Mouse (Mus musculus): ENCODE measurements around the gene Rnf208.
A peak's percentile ranks its signal among the peaks of the same experiment; 100 is the strongest.

Rnf208 gene

DNA sequence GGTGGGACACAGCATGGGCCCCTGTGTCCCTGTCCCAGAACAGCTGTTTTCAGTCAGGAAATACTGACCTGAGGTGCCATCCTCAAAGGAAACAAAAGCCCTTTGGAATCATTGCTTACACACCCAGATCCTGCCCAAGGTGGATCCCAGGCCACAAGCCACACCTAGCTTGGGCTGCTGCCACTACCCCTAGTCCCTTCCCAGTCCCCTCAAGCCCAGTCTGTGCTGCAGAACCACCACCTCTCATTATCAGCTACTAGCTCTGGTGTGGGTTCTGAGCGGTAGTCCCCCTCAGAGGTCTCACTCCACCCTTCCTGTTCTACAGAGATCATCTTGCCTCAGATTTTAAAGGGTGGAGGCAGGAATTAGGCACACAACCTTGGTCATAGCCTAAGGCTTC lies 44.3 kb downstream of the Rnf208 start:
- no peak for DNase-seq

DNA sequence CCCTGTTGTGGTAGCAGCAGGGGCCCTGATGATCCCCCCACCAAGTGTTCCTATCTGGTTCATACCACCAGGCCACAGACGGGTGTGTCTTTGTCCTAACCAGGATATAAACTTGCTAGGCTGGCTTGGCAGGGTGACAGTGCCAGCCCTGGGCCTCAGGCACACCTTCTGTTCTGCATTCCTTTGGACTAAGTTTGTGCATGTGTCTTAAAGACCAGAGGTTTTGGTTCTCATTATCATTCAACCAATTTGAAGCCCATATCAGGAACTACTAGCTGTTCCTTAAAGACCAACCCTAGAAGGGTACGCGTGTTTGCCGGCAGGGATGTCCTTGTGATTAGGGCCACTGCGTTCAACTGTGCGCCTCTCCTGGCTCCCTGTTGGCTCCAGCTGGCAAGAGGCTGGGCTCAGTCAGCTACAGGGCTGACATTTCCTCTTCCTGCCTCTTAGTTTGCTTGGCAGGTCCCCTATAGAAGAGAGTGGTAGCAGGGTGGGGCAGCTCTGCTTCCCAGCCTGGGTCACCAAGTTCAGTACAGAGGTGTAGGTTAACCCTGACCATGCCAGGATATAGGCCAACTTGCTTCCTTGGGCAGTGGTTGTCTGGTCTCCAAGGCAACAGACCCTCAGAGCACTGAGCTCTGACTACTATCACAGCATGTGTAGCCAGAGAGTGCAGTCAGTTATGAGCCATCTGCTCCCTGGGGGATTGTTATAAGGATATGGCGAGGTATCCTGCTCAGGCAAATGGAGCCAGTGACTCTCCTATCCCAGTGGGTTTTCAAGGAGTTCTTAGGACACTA lies 45.0 kb downstream of the Rnf208 start:
- DNase-seq = peak; percentile 56

- DNase-seq = no peak
These were observed 46.0 kb downstream of the Rnf208 start, which contains the start of gene Tmem210 for GRCm38 (mm10) chr2:25287927-25288649. Gene Tmem210, plus strand, starts transcription at chr2:25288145.

DNA sequence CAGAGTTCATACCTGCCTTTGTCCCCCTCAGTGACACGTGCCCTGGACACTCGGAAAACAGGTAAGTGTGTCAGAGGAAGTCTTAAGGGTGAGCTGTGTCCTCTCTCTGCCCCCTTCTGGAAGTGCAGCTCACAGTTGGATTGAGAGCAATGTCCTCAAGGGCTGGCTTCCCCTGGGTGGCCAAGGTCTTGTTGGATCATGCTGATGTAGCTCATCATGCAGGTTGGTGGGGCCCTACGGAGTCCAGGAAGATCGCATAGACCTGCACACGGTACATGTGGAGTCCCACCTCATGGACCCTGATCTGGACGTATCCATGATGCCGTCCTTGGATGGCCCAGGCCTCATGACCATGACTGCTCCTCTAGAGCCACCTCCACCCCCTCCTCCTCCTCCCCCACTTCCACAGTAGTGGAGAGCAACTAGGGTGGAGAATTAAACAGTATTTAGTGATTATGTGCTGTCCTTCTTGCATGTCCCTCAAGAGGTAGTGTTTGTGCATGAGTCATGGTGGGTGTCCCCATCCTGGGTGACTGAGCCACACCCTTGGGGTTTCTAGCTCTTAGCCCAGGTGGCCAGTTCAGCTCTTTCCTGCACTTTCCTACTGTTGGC lies 46.8 kb downstream of the Rnf208 start:
- DNase-seq = no peak

GRCm38 (mm10) chr2:25289651-25290050 lies 47.6 kb downstream of the Rnf208 start, which contains the start of gene Lrrc26:
Gene Lrrc26, plus strand, starts transcription at chr2:25289915.
- no peak for DNase-seq

- no peak for DNase-seq
These were observed 48.2 kb downstream of the Rnf208 start for GRCm38 (mm10) chr2:25290101-25290815.

GRCm38 (mm10) chr2:25290816-25291130 lies 48.7 kb downstream of the Rnf208 start:
- no peak for DNase-seq

GRCm38 (mm10) chr2:25291184-25292053 lies 49.4 kb downstream of the Rnf208 start:
- no peak for DNase-seq

DNA sequence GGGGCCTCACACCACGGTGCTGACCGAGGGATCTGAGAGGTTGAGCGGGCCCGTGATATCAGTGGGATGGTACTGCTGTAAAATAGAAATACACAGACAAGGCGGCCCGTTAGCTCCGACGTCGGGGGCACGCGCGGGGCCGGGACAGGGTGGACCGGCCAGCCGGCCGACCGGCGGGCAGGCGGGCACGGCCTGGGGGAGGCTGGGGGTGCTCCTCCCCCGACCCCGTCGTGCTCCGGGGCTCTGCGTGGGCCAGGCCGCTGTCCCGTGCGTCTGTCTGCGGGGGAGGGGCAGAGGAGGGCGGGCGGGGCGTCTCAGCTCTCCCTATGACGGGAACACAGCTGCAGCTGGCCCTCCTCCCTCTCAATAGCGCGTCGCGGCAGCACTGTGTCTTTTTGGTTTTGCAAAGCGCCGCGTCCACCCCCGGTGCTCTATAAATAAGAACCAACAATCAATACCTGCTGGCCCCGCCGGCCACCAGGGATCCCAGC lies 50.0 kb downstream of the Rnf208 start:
- DNase-seq = no peak

DNA sequence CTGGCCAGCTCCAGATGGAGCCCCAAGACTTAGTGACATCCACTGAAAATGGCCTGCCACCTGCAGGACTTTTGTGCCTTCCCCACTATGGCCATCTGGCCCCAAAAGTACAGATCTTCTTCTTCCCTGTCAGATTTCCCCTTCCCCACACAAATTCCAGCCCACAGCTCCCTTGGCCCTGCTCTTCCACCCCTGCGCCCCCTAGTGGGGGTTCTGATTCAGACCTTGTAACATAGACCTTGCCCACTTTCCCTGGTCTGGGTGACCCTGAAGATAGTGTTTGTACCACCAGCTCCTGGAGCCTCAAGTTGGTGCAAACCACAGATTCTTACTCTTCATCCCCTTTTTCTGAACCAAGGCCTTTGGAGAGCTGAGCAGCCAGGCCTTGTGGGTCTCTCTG lies 50.8 kb downstream of the Rnf208 start:
- no peak for DNase-seq

DNA sequence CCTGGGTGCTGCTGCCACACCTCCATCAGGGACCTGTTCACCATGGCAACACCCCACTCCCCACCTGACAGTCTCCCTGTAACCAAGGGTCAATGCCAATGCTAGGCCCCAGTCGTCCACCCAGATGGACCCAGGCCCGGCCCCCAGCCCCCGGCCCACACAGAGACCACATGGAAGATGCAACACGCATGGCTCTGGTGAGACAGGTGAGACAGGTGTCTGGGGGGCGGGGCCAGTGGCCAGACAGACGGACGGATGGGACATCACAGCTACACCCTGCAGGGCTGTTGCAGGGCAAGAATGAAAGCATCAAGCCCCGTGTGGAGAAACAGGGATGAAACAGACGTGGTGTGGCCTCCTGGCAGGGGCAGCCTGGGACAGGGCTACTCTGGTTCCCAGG lies 51.7 kb downstream of the Rnf208 start:
- no peak for DNase-seq

Measured in layer of hippocampus, adult 9-11 months (tissue).